Mouse (Mus musculus): ENCODE data around the gene Retsat.

Gene Retsat

DNA sequence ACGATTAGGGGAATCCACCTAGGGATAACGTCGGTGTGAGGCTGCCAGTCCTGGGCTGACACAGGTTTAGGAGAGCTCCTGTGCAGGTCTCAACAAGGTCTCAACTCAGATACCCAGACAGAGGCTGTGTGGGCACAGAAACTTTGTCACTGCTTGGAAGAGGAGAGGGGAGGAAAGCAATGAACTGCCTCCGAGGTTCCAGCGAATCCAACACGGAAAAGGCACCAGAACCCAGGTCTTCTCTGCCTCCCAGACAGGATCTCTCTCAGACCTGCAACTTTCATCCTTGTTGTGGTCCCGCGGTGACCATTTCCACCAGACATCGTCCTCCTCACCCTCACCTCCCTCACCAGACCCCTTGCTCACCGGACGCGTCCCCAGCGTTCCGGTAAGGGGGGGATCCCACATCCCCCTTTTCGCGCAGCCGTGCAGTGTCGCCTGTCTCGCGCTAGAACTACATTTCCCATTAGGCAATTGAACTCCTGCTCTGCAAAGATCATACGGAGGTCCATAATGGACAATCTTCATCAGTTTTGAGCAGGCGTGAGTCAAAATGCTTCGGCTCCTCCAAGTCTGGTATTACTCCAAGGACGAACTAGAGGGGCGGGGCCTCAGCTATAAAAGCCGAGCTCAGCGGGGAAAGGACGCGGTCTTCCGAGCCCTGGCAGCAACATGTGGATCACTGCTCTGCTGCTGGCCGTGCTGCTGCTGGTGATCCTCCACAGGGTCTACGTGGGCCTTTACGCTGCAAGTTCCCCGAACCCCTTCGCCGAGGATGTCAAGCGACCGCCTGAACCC is at the start of gene Retsat, which contains the start of gene Elmod3:
TSS of gene Retsat (plus strand) at position 520 of the 798 bp plus-strand sequence.
TSS of gene Elmod3 (minus strand) at position 458 of the 798 bp plus-strand sequence.
- DNase-seq (ENCODE audit: inconsistent age in 2 of 2, low spot score in 1 of 2): peak; percentile 97 to 99

DNA sequence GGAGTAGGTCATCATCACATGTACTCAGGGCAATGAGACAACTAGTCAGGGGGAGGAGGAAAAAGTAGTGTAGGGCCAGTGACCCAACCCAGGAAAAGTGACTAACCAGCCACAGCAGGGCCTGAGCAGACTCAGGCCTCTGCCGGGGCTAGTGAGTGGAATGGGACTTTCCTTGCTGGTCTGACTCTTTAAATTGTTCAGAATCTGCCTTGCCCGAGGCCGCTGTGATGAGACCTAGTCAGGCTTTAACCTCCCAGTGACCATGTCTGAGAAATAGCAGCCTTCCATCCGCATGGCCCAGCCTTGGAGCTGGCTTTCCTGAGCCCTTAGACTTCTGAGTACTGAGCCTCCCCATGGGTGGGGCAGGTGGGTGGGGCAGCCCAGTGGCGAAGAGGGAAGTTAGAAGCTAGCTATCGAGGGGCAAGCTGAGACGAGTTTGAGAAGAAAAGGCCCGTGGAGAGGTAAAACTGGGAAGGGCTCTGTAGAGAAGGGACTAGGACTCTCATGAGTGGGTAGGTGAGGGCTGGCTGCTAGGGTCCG is 49.2 kb upstream of the Retsat start:
- peak; percentile 32 to 56 for DNase-seq (ENCODE audit: inconsistent age in 2 of 2, low spot score in 1 of 2)

DNA sequence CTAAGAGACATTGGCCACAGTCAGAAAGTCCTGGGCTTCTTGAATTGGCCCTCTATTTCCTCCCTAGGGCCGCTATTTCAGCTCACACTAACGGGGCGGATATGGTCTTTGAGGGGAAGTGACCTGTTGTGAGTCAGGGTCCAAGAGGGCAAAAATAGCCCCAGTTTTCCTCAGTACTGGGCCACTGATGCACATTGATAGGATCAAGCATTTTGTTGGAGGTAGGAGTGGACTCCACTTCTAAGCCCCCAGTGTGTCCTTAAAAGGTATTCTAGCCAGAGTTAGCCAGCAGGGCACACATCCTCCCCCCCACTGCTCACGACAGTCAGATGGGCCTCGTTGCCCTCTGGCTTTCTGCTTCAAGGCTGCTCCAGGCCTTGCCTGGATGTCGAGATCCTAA is 48.2 kb upstream of the Retsat start:
- DNase-seq (ENCODE audit: inconsistent age in 2 of 2, low spot score in 1 of 2): no peak

GRCm38 (mm10) chr6:72550503-72551100 is 47.7 kb upstream of the Retsat start:
- no peak for DNase-seq (ENCODE audit: inconsistent age in 2 of 2, low spot score in 1 of 2)

DNA sequence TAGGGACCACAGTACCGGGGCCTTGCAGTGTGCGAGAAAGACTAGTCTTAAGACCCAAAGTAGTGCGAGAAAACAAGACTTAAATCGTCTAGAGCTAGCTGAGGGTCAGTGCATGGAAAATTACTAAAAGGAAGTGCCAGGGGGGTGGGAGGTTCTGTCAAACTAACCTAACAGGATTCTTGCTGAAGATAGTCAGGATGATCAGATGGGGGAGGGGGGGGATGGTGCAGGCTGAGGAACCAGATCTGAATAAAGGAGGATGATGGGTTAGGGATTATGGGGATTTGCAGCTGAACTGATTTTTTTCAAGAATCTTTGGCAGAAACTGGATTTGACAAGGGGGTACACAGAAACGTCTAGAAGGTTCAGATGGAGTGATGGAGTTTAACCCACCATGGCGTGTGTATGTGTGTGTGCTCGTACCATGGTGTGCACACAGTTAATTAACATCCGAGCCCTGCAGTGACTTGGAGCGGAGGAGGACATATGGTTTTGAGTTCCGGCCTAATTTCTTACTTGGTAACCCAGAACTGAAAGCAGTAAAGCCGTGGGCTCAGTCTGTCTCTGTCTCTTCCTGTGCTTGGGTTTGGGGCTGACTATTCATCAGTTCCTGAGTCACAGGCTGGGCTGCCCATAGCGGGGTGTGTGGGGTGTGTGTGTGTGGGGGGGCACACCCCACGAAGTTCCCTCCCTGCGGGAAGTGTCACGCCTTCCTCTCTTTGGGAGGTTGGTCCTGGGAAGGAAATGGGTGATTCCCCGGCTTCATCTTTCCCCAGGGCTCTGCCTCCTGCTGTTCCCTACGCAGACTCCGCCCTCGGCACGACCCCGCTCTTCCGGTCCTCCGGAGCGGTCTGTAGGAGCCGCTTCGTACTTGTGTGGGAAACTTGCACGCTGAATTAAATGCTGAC is 45.9 kb upstream of the Retsat start:
- DNase-seq (ENCODE audit: inconsistent age in 2 of 2, low spot score in 1 of 2): peak; percentile 88 to 91

- no peak for DNase-seq (ENCODE audit: inconsistent age in 2 of 2, low spot score in 1 of 2)
These were observed 45.2 kb upstream of the Retsat start for GRCm38 (mm10) chr6:72553079-72553412.

- no peak for DNase-seq (ENCODE audit: inconsistent age in 2 of 2, low spot score in 1 of 2)
These were observed 37.5 kb upstream of the Retsat start for GRCm38 (mm10) chr6:72560801-72561200.

GRCm38 (mm10) chr6:72562486-72562885 is 35.8 kb upstream of the Retsat start:
- DNase-seq (ENCODE audit: inconsistent age in 2 of 2, low spot score in 1 of 2): no peak

- no peak for DNase-seq (ENCODE audit: inconsistent age in 2 of 2, low spot score in 1 of 2)
These were observed 35.4 kb upstream of the Retsat start for GRCm38 (mm10) chr6:72562894-72563293.

DNA sequence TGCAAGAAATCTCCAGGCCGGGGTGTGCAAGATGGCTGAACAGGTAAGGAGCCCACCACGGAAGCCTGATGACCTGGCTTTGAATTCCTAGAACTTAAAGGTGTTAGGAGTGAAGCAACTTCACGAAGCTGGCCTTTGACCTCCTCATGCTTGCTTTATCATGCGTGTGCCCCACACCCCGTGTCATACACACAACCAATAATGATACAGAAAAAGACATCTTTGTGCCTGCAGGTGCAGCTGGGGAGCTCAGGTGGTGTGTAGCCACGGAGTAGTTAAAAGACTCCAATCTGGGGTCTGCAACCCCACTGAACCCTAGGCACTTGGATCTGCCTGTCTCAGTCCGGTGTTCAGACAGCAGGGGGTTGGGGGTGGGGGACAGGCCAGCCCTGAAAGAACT is 32.8 kb upstream of the Retsat start:
- no peak for DNase-seq (ENCODE audit: inconsistent age in 2 of 2, low spot score in 1 of 2)

DNA sequence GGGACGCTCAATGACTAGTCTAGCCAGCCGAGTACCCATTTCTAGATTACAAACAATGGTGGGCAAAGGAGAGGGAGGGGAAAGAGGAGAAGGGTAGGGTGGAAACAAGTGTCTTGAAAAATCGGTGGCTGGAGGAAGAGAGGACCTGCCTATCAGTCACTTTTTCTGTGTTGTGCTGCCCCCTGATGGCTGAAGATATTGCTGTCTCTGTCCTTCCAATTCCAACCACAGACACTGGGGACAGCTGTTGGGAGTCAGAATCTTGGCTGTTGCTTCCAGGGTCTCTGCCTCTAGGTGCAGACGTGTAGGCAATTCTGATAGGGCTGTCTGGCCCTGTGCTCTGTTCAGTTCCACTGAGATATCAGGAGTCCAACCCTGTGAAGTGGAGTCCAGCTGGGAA is 32.2 kb upstream of the Retsat start:
- DNase-seq (ENCODE audit: inconsistent age in 2 of 2, low spot score in 1 of 2): peak; percentile 84 to 96

DNA sequence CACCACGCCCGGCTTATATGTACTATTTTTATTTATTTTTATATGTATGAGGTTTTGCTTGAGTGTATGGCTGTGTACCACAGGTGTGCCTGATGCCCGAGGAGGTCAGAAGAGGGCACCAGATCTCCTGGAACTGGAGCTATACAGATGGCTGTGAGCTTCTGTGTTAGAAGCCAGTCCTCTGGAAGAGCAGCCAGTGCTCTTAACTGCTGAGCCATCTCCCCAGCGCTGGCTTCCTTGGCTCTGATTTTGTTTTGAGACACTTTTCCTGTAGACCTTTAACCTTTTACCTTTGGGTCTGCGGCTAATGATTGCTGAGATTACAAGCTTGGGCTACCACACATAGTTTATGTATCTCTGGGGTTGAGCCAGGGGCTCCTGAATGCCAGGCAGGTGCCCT is 30.8 kb upstream of the Retsat start:
- DNase-seq (ENCODE audit: inconsistent age in 2 of 2, low spot score in 1 of 2): no peak

DNA sequence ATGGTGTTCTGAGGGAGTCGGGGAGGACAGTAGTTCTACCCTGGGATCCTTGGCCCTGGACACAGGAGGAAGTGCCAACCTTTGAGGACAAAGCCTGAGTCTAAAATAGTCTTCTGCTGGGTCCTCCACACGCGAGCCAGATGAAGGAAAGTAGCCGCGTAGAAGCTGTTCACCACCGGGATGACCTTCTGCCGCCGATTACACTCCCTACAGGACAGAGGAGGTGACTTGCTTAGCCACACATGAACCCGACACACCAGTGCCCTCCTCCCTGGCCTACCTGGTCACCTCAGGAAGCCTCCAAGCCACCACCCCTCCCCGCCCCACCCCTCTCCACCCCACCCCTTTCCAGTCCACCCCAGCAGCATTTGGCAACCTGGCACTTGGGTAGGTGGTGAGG is 29.5 kb upstream of the Retsat start:
- no peak for DNase-seq (ENCODE audit: inconsistent age in 2 of 2, low spot score in 1 of 2)

DNA sequence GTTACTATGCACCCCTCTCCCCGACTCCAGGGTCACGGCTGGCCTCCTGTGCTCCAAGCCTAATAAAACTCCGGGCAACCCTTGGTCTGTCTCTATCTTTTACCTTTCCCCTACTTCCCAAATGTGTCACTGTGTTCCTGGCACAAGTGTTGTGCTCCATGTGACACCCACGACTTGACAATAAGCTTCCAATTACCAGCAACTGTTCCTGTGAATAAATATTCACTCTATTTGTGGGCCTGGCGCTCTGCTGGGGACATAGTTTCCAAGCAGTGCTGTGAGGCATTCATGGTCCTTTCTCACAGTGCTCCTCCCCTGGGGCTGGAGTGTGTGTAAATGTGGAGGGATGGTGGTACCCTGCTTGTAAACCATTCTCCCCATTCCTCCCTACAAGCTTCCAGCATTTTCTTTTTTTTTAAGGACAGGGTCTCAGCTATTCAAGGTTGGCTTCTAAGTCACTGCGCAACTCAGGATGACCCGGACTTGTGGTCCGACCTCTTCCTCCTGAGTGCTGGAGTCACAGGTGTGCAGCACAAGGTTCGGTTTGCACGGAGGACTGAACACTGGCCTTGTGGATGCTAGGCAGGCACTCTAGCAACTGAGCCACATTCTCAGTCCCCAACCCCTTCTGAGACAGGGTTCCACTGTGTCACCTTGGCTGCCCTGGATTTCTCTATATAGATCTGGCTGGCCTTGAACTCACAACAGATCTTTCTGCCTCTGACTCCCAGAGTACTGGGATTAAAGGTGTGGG is 27.5 kb upstream of the Retsat start:
- DNase-seq (ENCODE audit: inconsistent age in 2 of 2, low spot score in 1 of 2): no peak

- DNase-seq (ENCODE audit: inconsistent age in 2 of 2, low spot score in 1 of 2): no peak
These were observed 26.4 kb upstream of the Retsat start for GRCm38 (mm10) chr6:72571826-72572225.

DNA sequence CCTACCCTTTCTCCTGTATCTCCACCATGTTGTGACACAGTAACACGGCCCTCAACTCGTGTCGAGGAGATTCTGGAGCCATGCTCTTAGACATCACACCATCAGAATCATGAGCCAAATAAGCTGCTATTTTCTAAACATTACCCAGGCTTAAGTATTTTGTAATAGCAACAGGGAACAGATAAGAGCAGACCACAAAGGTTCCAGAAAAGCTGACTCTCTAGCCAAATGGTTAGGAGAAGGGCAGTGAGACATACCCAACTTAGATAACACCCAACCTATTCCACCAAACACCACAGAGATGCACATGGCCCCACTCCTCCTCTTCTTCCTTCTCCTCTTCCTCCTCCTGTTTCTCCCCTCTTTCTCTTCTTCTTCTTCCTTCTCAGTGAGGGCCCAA is 22.2 kb upstream of the Retsat start:
- DNase-seq (ENCODE audit: inconsistent age in 2 of 2, low spot score in 1 of 2): no peak

DNA sequence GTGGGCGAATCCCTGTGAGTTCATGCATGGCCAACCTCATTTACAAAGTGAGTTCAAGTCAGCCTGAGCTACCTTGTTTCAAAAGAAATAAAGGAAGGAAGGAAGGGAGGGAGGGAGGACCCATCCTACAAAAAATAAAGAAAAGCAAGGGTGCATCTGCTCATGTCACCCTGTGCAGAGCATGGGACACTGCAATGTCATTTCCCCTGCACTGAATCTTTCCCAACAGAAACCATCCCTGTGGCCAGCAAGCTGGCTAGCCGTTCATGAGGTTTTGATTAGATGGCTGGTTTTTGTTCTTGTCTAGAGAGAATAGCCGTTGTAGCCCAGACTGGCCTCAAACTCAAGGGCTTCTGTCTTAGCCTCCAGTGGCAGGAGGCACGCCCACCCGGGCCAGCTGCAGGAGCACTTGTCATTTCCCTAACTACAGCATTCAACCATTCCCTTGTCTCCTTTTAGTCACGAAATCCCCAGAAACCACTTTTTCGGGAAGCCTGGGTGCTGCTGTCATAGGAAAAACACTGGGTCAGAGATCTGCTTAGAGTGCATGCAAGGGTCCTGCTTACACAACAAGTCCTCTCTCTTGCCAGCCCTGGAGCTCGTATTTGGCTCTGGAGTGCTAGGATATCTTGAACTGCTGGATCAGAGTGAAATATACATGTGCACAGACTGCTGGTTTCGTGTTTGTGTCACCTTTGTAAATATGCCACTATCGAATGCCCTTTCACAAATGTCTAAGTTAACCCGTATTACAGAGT is 16.5 kb upstream of the Retsat start:
- DNase-seq (ENCODE audit: inconsistent age in 2 of 2, low spot score in 1 of 2): peak in 1 of 2 experiments; percentile 48

DNA sequence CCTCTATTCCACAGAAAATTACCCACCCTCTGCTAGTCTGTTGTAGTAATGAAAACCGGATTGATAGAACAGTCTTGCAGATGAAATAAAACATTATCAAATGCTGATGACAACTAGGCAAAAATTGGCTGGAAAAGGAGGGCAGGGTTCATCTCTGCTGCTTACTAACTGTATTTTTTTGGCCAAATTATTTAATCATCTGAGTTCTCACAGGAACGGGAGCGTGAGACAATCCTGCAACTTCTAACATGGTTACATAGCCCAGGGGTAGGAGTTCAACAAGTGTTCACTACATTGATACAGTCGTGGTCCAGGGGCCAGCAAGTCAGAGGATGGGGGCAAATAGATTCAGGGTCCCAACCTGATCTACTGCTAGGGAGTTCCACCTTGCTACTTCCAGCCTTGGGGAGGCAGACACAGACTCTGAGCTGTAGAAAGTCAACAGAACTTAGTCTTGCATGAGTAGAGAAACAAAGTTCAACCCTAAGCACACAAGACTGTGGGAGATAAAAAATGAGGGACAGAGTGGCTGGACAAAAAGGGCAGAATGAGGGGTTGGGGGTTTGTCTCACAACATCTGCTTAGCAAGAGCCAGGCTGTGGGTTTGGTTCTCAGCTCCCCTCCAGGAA is 14.9 kb upstream of the Retsat start:
- peak in 1 of 2 experiments; percentile 62 for DNase-seq (ENCODE audit: inconsistent age in 2 of 2, low spot score in 1 of 2)

- DNase-seq (ENCODE audit: inconsistent age in 2 of 2, low spot score in 1 of 2): peak; percentile 53 to 78
These were observed 14.1 kb upstream of the Retsat start for GRCm38 (mm10) chr6:72584154-72584553.

All from adrenal gland, adult (tissue).